11 mouse cellular contexts compared by ENCODE assay signal in the genomic region with DNA sequence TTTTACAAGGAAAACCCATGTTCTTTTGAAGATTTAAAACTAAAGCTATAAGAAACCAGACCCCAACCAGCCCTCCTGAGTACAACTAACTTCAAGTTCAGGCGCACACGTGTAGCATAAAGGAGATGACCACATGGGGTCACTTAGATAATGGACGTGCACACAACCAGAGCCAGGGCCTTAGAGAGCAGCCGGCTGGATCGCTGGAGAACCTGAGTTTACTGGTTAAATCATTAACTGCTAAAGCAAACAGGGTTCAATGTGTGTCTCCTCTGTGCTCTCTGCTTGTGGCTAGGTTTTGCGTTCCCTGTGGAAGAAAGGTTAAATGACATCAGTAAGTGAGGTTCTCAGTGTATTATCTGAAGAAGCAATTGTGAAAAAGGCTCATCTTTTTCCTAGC.
DNase-seq lines count a peak whose midpoint lies in the region; ATAC-seq and TF ChIP-seq lines count a peak whose summit lies in the region.
"Had no signal": no experiment of that assay in that cellular context is flagged by ENCODE, and none has a peak within 500 bp of the region (broad histone marks: within the 10 kb centered on the region; RNA-seq: fewer than 3 reads in every experiment).

No protein-coding gene starts in this region.

- ATAC-seq in kidney, embryonic 15.5 days (replicated peaks; ENCODE audit: low FRiP score), result peak; percentile 63
- peak; percentile 54; the same call in 1 of the 2 replicates for ATAC-seq in liver, embryonic 14.5 days (ENCODE audit: insufficient read depth)

- peaks cover 11% of the 10 kb centered on the region; the same call in 1 of the 2 replicates for H3K79me2 ChIP-seq in liver, adult 2 months (ENCODE audit: control insufficient read depth, insufficient read depth, low read length)

- TF ChIP-seq EP300 in liver, embryonic 14.5 days (IDR thresholded peaks at IDR 0.05; ENCODE audit: low read depth), result no peak

- H3K9ac ChIP-seq in liver, adult 2 months (ENCODE audit: low read depth, low read length), result no peak overlapping the region
- no peak overlapping the region for H3K9ac ChIP-seq in kidney, embryonic 15.5 days
- no peak overlapping the region for H3K9ac ChIP-seq in liver, embryonic 14.5 days (replicated peaks)
- H3K9ac ChIP-seq: neural tube, embryonic 12.5 days had no signal

- H3K4me1 ChIP-seq in liver, adult 2 months (ENCODE audit: control insufficient read depth, insufficient read depth, low read length), result peaks cover 29% of the 10 kb centered on the region
- peaks cover 35% of the 10 kb centered on the region for H3K4me1 ChIP-seq in kidney, embryonic 15.5 days
- H3K4me1 ChIP-seq in liver, embryonic 14.5 days (replicated peaks; ENCODE audit: control insufficient read depth in 2 of 2, insufficient read depth in 2 of 2, low read length in 1 of 2), result peaks cover 0 to 26% of the 10 kb centered on the region in 2 experiments; a peak in 2 of 4 replicates

- no peak for TF ChIP-seq CTCF in liver, adult 2 months (IDR thresholded peaks at IDR 0.05; ENCODE audit: low read depth, low read length)
- no peak for TF ChIP-seq CTCF in liver, embryonic 14.5 days (IDR thresholded peaks at IDR 0.05; ENCODE audit: low read depth)

- no peak for TF ChIP-seq POLR2A in liver, adult 2 months (IDR thresholded peaks at IDR 0.05; ENCODE audit: extremely low read depth, insufficient read depth, low read length)

- no peaks in the 10 kb centered on the region for H3K9me3 ChIP-seq in kidney, embryonic 15.5 days (replicated peaks)
- H3K9me3 ChIP-seq in liver, embryonic 14.5 days (ENCODE audit: control insufficient read depth, low read length), result peaks cover under 1% of the 10 kb centered on the region; the same call in 1 of the 2 replicates

- H3K4me3 ChIP-seq in liver, adult 2 months (ENCODE audit: insufficient read depth, low read depth, low read length), result no peak overlapping the region
- no peak overlapping the region for H3K4me3 ChIP-seq in kidney, embryonic 15.5 days (replicated peaks)
- H3K4me3 ChIP-seq in liver, embryonic 14.5 days (ENCODE audit: insufficient read depth in 1 of 2, low read depth in 2 of 2, low read length in 2 of 2), result no peak overlapping the region
- H3K4me3 ChIP-seq: neural tube, embryonic 12.5 days had no signal

- H3K27ac ChIP-seq in liver, adult 2 months (replicated peaks; ENCODE audit: insufficient read depth, low read depth, low read length), result peak overlapping the region; percentile 64
- peak overlapping the region; percentile 29 for H3K27ac ChIP-seq in kidney, embryonic 15.5 days
- H3K27ac ChIP-seq in liver, embryonic 14.5 days, result no peak overlapping the region
- H3K27ac ChIP-seq: neural tube, embryonic 12.5 days had no signal

- no peaks in the 10 kb centered on the region for H3K36me3 ChIP-seq in liver, adult 2 months (ENCODE audit: control insufficient read depth, insufficient read depth, low read length)
- H3K36me3 ChIP-seq in kidney, embryonic 15.5 days, result 0 out of 2 replicates have a peak, but pooled peaks cover under 1% of the 10 kb centered on the region
- H3K36me3 ChIP-seq in liver, embryonic 14.5 days (replicated peaks; ENCODE audit: control insufficient read depth, insufficient read depth, low read depth), result no peaks in the 10 kb centered on the region
- H3K36me3 ChIP-seq: neural tube, embryonic 12.5 days had no signal

- peak; percentile 97 for DNase-seq in liver, adult 2 months (ENCODE audit: extremely low read depth, low read depth, low spot score)
- no peak for DNase-seq in liver
- DNase-seq in liver, embryonic 14.5 days (ENCODE audit: low read depth in 3 of 3, low spot score in 3 of 3), result no peak
- DNase-seq in cerebellum, postnatal 14 days, result no peak
- DNase-seq in cerebellum, adult 9-10 months, result no peak
- DNase-seq in frontal cortex, postnatal 36 days (ENCODE audit: low spot score in 2 of 2), result no peak
- DNase-seq: adrenal gland, postnatal 10 days; thymus, postnatal 36 days had no signal

- H3K4me2 ChIP-seq in kidney, embryonic 15.5 days, result no peak overlapping the region
- no peak overlapping the region for H3K4me2 ChIP-seq in liver, embryonic 14.5 days (ENCODE audit: low read depth)
- H3K4me2 ChIP-seq: midbrain, embryonic 11.5 days; neural tube, embryonic 12.5 days had no signal

- WGBS in liver, adult 2 months, result 30% methylated on average over 6 of the region's 6 CpGs
- 62% methylated on average over 6 of the region's 6 CpGs for WGBS in kidney, embryonic 15.5 days
- 74% methylated on average over 6 of the region's 6 CpGs for WGBS in liver, embryonic 14.5 days (ENCODE audit: insufficient replicate concordance)

- no peaks in the 10 kb centered on the region for H3K27me3 ChIP-seq in liver, adult 2 months (ENCODE audit: control insufficient read depth, insufficient read depth, low read length)
- H3K27me3 ChIP-seq in kidney, embryonic 15.5 days, result 0 out of 2 replicates have a peak, but pooled peaks cover 3% of the 10 kb centered on the region
- H3K27me3 ChIP-seq in liver, embryonic 14.5 days (ENCODE audit: control insufficient read depth, insufficient read depth, low read length), result no peaks in the 10 kb centered on the region
- H3K27me3 ChIP-seq: neural tube, embryonic 12.5 days had no signal
